Mouse (Mus musculus) ES-Bruce4 (cell line): ENCODE results near the gene Mme.

Source experiments
- CTCF ChIP-seq: IDR thresholded peaks from one replicate; pipeline ENCODE4 v1.8.1; 2011; ENCODE audit warnings: low read depth, low read length
- POLR2A ChIP-seq: IDR thresholded peaks from one replicate; pipeline ENCODE4 v1.8.1; 2011; ENCODE audit warnings: low read length; ENCODE audit not compliant: insufficient read depth

DNA sequence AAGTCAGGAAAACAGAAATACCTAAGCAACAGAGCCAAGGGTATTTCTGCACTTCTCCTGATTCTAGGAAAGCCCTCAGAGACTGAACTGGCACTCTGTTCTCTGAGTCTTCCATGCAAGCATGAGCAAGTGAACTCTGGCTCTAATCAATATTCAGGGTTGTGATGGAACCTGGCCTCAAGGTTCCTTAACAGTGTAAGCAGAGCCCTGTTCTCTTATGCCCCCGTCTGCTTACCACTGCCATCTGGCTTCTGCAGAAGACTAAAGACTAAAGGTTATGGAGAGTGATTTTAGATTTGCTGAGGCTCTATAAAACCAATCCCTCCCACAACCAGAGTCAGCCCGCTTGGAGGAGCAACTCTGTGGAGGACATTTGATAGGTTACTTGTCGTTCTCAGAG, 99.2 kb downstream of the Mme start:
- TF ChIP-seq CTCF, result no peak
- TF ChIP-seq POLR2A, result no peak
